Mouse (Mus musculus) neural tube, embryonic 15.5 days (tissue): ENCODE measurements at regions not wholly inside any gene's neighbourhood (a gene's known extent, or its start where the extent isn't known, plus 50 kb on each side); places are given as distances from the start of the nearest gene placed in this dataset.

Experiments
- ATAC-seq: fragments of 200-750 bp; cut with Nextera tagmentation; 2 replicates; pipeline ENCODE4 v1.8.0; 2017; ENCODE audit warnings: mild to moderate bottlenecking, moderate TSS enrichment, moderate library complexity; ENCODE audit not compliant: low FRiP score
- H3K27ac ChIP-seq: fragments of 300-500 bp; sonication (generic); replicated peaks from 2 replicates; pipeline ENCODE4 v1.5.1; 2015; ENCODE audit warnings: mild to moderate bottlenecking, inconsistent platforms
- H3K27me3 ChIP-seq: fragments of 300-500 bp; sonication (generic); replicated peaks from 2 replicates; pipeline ENCODE4 v1.6.1; 2015; ENCODE audit warnings: inconsistent platforms
- H3K36me3 ChIP-seq: fragments of 300-500 bp; sonication (generic); 2 replicates; pipeline ENCODE4 v1.6.1; 2015; ENCODE audit warnings: inconsistent platforms
- H3K4me1 ChIP-seq: fragments of 300-500 bp; sonication (generic); 2 replicates; pipeline ENCODE4 v1.6.1; 2015; ENCODE audit warnings: inconsistent platforms
- H3K4me2 ChIP-seq: fragments of 300-500 bp; sonication (generic); 2 replicates; pipeline ENCODE4 v1.6.1; 2015; ENCODE audit warnings: inconsistent platforms, mild to moderate bottlenecking, moderate library complexity
- H3K4me3 ChIP-seq: fragments of 300-500 bp; sonication (generic); replicated peaks from 2 replicates; pipeline ENCODE4 v1.5.1; 2015; ENCODE audit warnings: mild to moderate bottlenecking, inconsistent platforms
- H3K9ac ChIP-seq: fragments of 300-500 bp; sonication (generic); replicated peaks from 2 replicates; pipeline ENCODE4 v1.6.1; 2015; ENCODE audit warnings: mild to moderate bottlenecking, inconsistent platforms
- H3K9me3 ChIP-seq: fragments of 300-500 bp; sonication (generic); replicated peaks from 2 replicates; pipeline ENCODE4 v1.6.1; 2016; ENCODE audit warnings: inconsistent platforms
- WGBS: fragments of 180-500 bp; shearing (Covaris S2); methylation state at CpG from one replicate; pipeline ENCODE4 v1.1.7; 2015; ENCODE audit warnings: mixed read lengths; 5-methylcytosine and 5-hydroxymethylcytosine counted together

GRCm38 (mm10) chrX:11575571-11575970, 247.9 kb downstream of the H2al1j start:
- Histone ChIP-seq H3K4me2 (no peak overlapping the region), H3K27me3 (no peaks in the 10 kb centered on the region), H3K9ac (no peak overlapping the region), H3K9me3 (no peaks in the 10 kb centered on the region), H3K4me3 (no peak overlapping the region), H3K27ac (no peak overlapping the region), H3K4me1 (no peaks in the 10 kb centered on the region), H3K36me3 (no peaks in the 10 kb centered on the region)
- ATAC-seq: no peak
- WGBS: 83% methylated on average over 6 of the region's 6 CpGs

DNA sequence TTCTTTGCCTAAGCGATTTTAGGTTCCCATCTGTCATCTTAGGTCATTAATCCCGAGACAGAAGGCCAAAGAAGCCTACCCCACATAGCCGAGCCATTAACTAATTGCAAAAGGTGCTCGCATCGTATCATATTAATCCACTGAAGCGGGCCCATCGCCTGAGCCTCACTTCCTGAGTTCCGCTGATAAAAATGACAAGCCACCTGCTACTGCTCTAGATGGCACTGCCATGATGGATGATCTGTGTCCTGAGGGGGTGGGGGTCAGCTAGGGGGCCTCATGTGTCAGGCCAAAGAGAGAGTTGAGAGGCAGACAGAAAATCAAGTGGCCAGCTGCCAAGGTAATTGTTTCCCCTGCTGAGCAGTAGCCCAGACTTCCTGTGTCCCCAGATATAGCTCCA, 248.7 kb downstream of the H2al1j start:
- Histone ChIP-seq H3K4me3 (no peak overlapping the region), H3K4me1 (no peaks in the 10 kb centered on the region)
- no peak for ATAC-seq

GRCm38 (mm10) chrX:11577294-11577693, 249.7 kb downstream of the H2al1j start:
- ATAC-seq: no peak
- Histone ChIP-seq H3K4me2 (no peak overlapping the region), H3K9ac (no peak overlapping the region), H3K4me1 (no peaks in the 10 kb centered on the region), H3K9me3 (no peaks in the 10 kb centered on the region), H3K27me3 (no peaks in the 10 kb centered on the region), H3K27ac (no peak overlapping the region), H3K36me3 (no peaks in the 10 kb centered on the region), H3K4me3 (no peak overlapping the region)
- 63% methylated on average over 3 of the region's 3 CpGs for WGBS

More for the DNA sequence above, 248.7 kb downstream of the H2al1j start:
- Histone ChIP-seq H3K4me2 (no peak overlapping the region), H3K36me3 (no peaks in the 10 kb centered on the region), H3K9ac (no peak overlapping the region), H3K27ac (no peak overlapping the region), H3K9me3 (no peaks in the 10 kb centered on the region), H3K27me3 (no peaks in the 10 kb centered on the region)
- WGBS: 60% methylated on average over 8 of the region's 8 CpGs

GRCm38 (mm10) chrX:11585353-11585752, 257.7 kb downstream of the H2al1j start:
- Histone ChIP-seq H3K36me3 (no peaks in the 10 kb centered on the region), H3K27ac (no peak overlapping the region)
- no peak for ATAC-seq

GRCm38 (mm10) chrX:11591391-11592187, 264.0 kb downstream of the H2al1j start:
- no peak overlapping the region for H3K4me2 ChIP-seq
- H3K27me3 ChIP-seq: peaks cover 4% of the 10 kb centered on the region; the same call in 1 of the 2 replicates
- H3K36me3 ChIP-seq: no peaks in the 10 kb centered on the region
- H3K9me3 ChIP-seq: no peaks in the 10 kb centered on the region
- WGBS: 35% methylated on average over 10 of the region's 10 CpGs
- no peak overlapping the region for H3K9ac ChIP-seq
- H3K4me3 ChIP-seq: no peak overlapping the region
- no peaks in the 10 kb centered on the region for H3K4me1 ChIP-seq
- no peak for ATAC-seq
- no peak overlapping the region for H3K27ac ChIP-seq

More at GRCm38 (mm10) chrX:11585353-11585752, 257.7 kb downstream of the H2al1j start:
- Histone ChIP-seq H3K9ac (no peak overlapping the region), H3K4me3 (no peak overlapping the region), H3K4me2 (no peak overlapping the region), H3K4me1 (no peaks in the 10 kb centered on the region), H3K27me3 (no peaks in the 10 kb centered on the region), H3K9me3 (no peaks in the 10 kb centered on the region)
- 55% methylated on average over 5 of the region's 5 CpGs for WGBS

DNA sequence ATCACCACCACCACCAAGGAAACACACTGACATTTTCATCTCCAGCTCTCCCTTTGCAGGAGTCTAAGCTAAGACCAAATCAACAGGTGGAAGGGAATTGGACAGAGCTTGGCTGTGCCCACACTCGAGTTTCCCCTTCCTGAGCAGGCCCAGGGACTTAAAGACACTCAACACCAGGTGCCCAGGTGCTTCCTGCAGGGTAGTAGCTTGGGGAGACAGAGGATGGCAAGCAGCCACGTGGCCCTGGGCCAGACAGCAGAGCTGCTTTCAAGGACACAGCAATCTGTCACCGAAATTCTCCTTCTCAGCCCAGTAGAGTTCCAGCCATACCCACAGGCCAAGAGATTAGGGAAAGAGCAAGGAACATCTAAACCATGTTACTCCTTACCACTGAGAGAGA, 266.9 kb downstream of the H2al1j start:
- no peaks in the 10 kb centered on the region for H3K36me3 ChIP-seq
- no peaks in the 10 kb centered on the region for H3K9me3 ChIP-seq
- no peaks in the 10 kb centered on the region for H3K4me1 ChIP-seq
- no peak overlapping the region for H3K4me3 ChIP-seq
- WGBS: 59% methylated on average over 3 of the region's 3 CpGs
- H3K4me2 ChIP-seq: no peak overlapping the region
- no peak overlapping the region for H3K9ac ChIP-seq
- no peak overlapping the region for H3K27ac ChIP-seq
- peaks cover 4% of the 10 kb centered on the region; the same call in 1 of the 2 replicates for H3K27me3 ChIP-seq
- ATAC-seq: no peak

GRCm38 (mm10) chrX:11597548-11597947, 269.9 kb downstream of the H2al1j start:
- ATAC-seq: no peak
- Histone ChIP-seq H3K9me3 (no peaks in the 10 kb centered on the region), H3K4me2 (no peak overlapping the region), H3K4me1 (no peaks in the 10 kb centered on the region), H3K9ac (no peak overlapping the region), H3K27me3 (no peaks in the 10 kb centered on the region), H3K27ac (no peak overlapping the region), H3K4me3 (no peak overlapping the region), H3K36me3 (no peaks in the 10 kb centered on the region)
- 65% methylated on average over 7 of the region's 7 CpGs for WGBS

DNA sequence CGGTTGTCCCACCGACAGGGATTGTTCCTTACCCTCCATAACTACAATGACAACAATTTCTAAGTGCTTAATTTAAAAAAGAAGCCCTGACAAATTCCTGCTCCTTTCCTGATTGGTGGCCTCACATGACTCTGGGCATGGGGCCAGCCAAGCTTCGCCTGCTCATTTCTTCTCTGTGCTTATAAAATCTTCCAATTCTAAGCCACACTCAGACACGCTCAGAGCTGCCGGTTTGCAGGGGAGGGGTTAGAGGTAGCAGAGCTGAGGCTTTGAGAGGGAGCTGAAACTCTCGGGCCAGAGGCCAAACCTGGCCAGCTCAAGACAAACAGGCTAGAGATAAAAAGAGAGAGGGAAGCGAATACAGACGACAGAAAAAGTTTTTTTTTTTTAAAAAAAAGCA, 286.6 kb downstream of the H2al1j start:
- WGBS: 44% methylated on average over 8 of the region's 8 CpGs
- Histone ChIP-seq H3K36me3 (no peaks in the 10 kb centered on the region), H3K4me3 (no peak overlapping the region), H3K27me3 (no peaks in the 10 kb centered on the region), H3K27ac (no peak overlapping the region), H3K4me1 (no peaks in the 10 kb centered on the region), H3K4me2 (no peak overlapping the region), H3K9ac (no peak overlapping the region), H3K9me3 (no peaks in the 10 kb centered on the region)
- no peak for ATAC-seq

- Histone ChIP-seq H3K27ac (0 out of 2 replicates have a peak overlapping the region, but pooled peaks have one; percentile 23), H3K36me3 (no peaks in the 10 kb centered on the region), H3K9me3 (no peaks in the 10 kb centered on the region), H3K27me3 (no peaks in the 10 kb centered on the region), H3K4me2 (peak overlapping the region; percentile 31), H3K9ac (no peak overlapping the region), H3K4me1 (peaks cover 7% of the 10 kb centered on the region; the same call in 1 of the 2 replicates), H3K4me3 (no peak overlapping the region)
- ATAC-seq: peak; percentile 63; the same call in 1 of the 2 replicates
- WGBS: 39% methylated on average over 19 of the region's 19 CpGs
Observed at GRCm38 (mm10) chrX:11621045-11621763, 293.6 kb downstream of the H2al1j start.

GRCm38 (mm10) chrX:11626274-11626878, 298.8 kb downstream of the H2al1j start:
- H3K4me1 ChIP-seq: peaks cover 10% of the 10 kb centered on the region
- 47% methylated on average over 10 of the region's 10 CpGs for WGBS
- no peak overlapping the region for H3K9ac ChIP-seq
- H3K9me3 ChIP-seq: no peaks in the 10 kb centered on the region
- no peak for ATAC-seq
- H3K27ac ChIP-seq: no peak overlapping the region
- no peaks in the 10 kb centered on the region; the same call in 1 of the 2 replicates for H3K27me3 ChIP-seq
- no peaks in the 10 kb centered on the region for H3K36me3 ChIP-seq
- no peak overlapping the region for H3K4me3 ChIP-seq
- H3K4me2 ChIP-seq: no peak overlapping the region

DNA sequence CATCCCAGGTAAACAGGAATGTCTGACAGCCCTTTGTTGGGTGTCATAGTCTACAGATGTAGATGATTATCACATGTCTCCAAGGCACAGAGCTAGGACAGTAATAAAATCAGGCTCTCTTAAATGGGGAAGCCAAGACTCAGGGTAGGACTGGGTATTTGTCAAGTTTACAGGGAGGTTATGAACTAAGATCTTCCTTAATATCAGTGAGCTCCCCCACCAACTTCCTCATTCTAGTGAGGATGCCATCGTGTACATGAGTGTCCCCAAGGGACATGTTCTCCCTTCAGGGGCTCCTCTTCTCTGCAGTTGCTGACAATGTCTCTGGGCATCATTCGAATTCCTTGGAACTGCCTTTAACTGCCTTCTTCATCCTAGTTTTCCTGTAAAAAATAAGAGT, 301.7 kb downstream of the H2al1j start:
- 78% methylated on average over 2 of the region's 2 CpGs for WGBS
- peaks cover 16% of the 10 kb centered on the region for H3K4me1 ChIP-seq
- no peak overlapping the region for H3K4me2 ChIP-seq

More for the DNA sequence above, 301.7 kb downstream of the H2al1j start:
- Histone ChIP-seq H3K4me3 (no peak overlapping the region), H3K27me3 (no peaks in the 10 kb centered on the region; the same call in 1 of the 2 replicates), H3K27ac (no peak overlapping the region), H3K36me3 (no peaks in the 10 kb centered on the region), H3K9me3 (no peaks in the 10 kb centered on the region), H3K9ac (no peak overlapping the region)
- no peak for ATAC-seq
